Mouse (Mus musculus) heart, postnatal 0 days (tissue): ENCODE measurements at regions not wholly inside any gene's neighbourhood (a gene's known extent, or its start where the extent isn't known, plus 50 kb on each side); places are given as distances from the start of the nearest gene placed in this dataset.

Experiments used
- CTCF ChIP-seq: IDR thresholded peaks from 2 replicates; pipeline ENCODE4 v1.5.1; 2016; ENCODE audit warnings: antibody characterized with exemption, control low read depth, low read depth
- EP300 ChIP-seq: IDR thresholded peaks from 2 replicates; pipeline ENCODE4 v1.6.1; 2016; ENCODE audit warnings: antibody characterized with exemption, low read depth

DNA sequence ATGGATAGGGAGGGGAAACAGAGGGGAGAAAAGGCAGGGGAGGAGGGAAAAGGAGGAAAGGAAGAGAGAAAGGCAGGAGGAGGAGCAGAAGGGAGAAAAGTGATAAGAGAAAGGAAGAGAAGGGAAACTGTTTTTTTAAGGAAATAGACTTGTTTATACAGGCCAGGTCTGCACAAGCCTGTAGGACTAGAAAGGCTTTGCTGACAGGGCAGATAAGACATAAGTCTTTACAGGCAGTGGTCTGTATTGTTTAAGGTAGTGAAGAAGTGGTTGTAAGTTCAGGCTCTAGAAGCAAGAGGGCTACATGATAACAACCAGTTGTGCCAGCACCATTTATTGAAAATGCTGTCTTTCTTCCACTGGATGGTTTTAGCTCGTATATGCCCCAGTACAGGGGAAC is 75.4 kb upstream of the Rnaseh2b start:
- TF ChIP-seq CTCF = no peak
- TF ChIP-seq EP300 = no peak
